Mouse (Mus musculus) brain, embryonic 14.5 days (tissue): ENCODE measurements around the gene Unc45b. TPM values are rescaled to one million over a fixed set of nuclear protein-coding genes. Genes with fewer than 3 reads are reported as not detected.

ENCODE experiments used
- DNase-seq: peaks from one replicate; pipeline ENCODE4 v3.0.0-alpha.2; 2011; ENCODE audit warnings: low read depth
- CTCF ChIP-seq: fragments of 200-500 bp; IDR thresholded peaks from 2 replicates; pipeline ENCODE4 v1.5.1; 2012; ENCODE audit warnings: inconsistent platforms, mild to moderate bottlenecking, moderate library complexity, borderline replicate concordance; ENCODE audit not compliant: insufficient read depth, insufficient read length; ENCODE audit errors: extremely low read depth
- POLR2A ChIP-seq: fragments of 200-500 bp; IDR thresholded peaks from 2 replicates; pipeline ENCODE4 v1.6.1; 2012; ENCODE audit warnings: mild to moderate bottlenecking, inconsistent platforms, borderline replicate concordance; ENCODE audit not compliant: poor library complexity, insufficient read depth, insufficient read length, severe bottlenecking; ENCODE audit errors: extremely low read depth
- polyA plus RNA-seq: library from polyadenylated mRNA; depleted of rRNA; stranded (reverse); fragments of >200 nt; gene quantifications from 2 replicates; pipeline ENCODE4 v1.2.3, GENCODE M21; 2012; rRNA removed

Gene Unc45b
- polyA plus RNA-seq: 1.1 and 1.5 TPM in 2 replicates

DNA sequence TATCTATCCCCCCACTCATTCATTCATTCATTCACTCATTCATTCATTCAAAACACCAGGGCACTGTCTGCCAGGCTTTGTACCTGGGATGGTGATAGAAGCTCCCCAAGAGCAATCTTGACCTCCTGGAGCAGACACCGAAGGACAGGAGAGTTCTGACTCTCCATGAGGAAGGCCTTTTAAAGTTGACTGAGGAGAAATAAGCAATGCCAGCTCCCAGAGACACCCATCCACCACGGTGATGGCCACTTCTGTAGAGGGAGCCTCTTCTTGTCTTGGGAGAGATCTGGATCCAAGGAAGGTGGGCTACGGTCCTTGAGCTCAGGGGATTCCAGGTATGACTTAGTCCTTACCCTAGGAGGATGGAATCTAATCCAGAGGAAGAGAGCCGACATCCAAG lies at the start of gene Unc45b:
TSS of gene Unc45b (plus strand) at position 301 of the 400 bp plus-strand sequence.
- DNase-seq: no peak
- TF ChIP-seq CTCF (no peak), POLR2A (no peak)

DNA sequence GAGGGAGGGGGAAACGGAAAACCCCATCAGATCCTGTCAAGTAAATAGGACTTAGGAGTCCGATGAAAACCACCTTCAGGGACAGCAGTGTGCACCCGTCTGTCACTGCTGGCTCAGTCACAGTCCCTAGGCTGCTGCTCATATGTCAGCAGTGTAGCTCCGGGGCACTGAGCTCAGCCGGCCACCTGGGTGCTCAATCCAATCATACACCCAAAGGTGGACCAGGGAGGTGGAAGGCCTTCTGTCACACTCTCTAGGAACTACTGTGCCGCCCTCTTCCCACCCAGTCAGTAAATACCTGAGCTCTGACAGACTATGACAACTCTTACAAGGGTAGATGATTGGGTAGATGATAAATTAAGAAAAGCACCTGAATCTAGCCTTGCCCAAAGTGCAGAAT lies 49.6 kb upstream of the Unc45b start:
- TF ChIP-seq POLR2A (no peak), CTCF (no peak)
- no peak for DNase-seq

DNA sequence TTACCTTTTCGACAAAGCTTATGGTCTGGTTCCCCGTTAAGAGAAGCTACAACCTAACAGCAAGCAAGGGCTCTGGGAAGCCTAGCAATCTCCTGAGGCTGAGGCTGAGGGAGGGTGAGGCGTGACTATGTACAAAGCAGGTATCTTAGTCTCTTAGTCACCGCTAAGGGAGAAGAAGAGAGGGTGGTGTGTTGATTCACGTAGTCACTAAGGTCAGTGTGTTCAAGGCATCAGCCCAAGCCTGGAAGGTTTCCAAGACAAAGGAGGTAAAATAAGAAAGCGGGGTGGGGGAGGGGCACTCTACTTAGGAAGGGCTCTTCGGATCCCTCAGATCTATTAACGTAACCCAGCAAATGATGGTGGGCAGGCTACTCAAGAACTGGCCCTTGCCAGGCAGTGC lies 48.8 kb upstream of the Unc45b start:
- TF ChIP-seq CTCF (no peak), POLR2A (no peak)
- peak; percentile 18 for DNase-seq

DNA sequence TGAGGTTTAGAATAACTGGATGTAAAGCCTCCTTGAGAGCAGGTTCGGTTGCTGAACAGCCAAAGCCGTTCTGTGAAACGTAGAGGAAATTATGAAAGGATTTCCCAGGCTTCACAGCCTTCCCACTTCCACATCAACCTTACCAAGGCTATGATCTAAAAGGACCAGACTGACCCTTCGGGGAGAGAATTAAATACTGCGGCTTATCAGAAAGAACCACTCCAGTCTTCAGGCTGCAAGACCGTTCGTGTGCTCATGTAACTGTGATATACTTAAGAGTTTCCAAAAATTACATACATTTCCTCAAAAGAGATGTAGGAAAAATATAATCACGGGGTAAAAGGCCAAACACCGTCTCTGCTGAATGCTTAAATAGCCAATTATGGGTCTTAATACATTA lies 47.7 kb upstream of the Unc45b start:
- TF ChIP-seq CTCF (no peak), POLR2A (no peak)
- DNase-seq: no peak

DNA sequence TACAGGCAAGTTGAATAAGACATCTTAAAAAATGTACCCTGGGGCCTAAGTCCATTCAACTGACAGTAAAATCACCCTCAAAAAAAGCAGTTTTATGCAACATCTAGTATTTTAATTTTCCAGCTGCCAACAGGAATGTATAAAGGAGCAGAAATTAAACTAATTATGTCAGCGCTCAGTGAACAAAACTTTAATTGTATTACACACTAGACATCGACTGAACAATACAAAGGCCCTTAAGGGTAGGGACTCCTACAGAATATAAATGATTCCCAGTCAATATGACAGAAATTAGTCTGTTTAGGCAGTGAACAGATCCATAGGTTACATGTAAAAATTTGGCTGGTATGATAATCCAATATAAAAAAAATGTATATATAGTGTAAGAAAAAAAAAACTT lies 47.3 kb upstream of the Unc45b start:
- peak; percentile 75 for DNase-seq

DNA sequence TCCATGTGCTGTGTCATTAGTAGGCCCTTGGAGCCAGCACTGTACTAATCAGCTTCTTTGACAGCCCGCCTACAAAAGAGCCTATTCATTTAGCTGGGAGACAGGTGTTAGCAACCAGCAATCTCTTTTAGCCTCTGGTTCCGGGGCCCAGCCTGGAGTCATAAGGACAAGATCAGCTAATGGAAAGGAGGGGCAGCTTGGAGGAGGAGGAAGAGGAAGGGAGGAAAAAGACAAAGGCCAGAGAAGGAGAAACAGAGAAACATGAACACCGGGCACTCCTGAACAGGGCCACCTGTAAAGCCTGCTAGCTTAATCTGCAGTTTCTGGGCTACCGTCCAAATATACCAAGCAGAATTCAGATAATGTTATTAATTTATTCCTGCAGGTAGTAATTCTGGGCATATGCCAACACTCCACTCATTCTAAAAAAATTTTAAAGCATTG lies 46.8 kb upstream of the Unc45b start:
- DNase-seq: peak; percentile 89
- TF ChIP-seq CTCF (no peak), POLR2A (no peak)

More for the DNA sequence above, 47.3 kb upstream of the Unc45b start:
- TF ChIP-seq CTCF: no peak
- no peak for TF ChIP-seq POLR2A

DNA sequence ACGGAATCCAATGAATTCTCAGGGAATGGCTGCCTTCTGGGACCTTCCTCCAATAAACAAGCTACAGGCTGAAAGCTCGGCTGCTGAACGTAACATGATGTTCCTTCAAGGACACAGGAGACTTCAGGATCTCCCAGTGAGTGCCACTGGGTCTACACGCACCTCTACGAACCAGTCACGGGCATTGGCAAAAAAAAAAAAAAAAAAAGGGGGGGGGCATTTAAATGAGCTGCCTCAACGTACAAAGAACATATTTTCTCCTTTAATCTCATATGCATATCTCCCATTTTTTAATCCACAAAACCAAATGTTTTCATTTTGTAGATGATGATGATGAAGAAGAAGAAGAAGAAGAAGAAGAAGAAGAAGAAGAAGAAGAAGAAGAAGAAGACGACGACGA lies 44.4 kb upstream of the Unc45b start:
- DNase-seq: no peak
- no peak for TF ChIP-seq CTCF
- no peak for TF ChIP-seq POLR2A

DNA sequence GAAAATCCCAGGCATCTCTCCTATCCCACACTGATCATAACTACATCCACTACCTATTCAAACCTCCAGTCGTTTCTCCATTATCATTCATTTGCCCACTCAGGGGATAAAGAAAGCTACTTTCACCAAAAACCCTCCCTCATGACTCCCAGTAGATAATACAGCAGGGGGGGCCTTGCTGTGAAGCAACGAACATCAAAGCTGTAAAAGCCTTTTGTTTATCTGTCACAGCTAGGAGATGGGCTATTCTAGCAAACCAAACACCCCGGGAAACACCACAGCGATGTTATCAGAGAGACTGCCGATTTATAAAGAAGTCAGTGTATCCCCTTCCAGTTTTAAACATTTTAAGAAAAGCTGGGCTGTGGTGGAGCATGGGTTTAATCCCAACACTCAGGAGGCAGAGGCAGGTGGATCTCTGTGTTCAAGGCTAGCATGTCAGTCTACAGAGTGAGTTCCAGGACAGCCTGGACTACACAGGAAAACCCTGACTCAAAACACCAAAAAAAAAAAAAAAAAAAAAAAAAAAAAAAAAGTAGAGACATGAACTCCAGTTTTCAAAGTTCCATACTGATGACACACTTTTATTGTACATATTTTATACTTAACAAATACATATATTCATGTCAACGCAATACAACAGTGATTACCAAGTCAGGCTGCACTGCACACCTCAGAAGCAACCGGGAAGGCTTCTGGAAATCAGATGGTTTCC lies 43.3 kb upstream of the Unc45b start:
- DNase-seq: peak; percentile 17
- TF ChIP-seq POLR2A: no peak
- no peak for TF ChIP-seq CTCF

DNA sequence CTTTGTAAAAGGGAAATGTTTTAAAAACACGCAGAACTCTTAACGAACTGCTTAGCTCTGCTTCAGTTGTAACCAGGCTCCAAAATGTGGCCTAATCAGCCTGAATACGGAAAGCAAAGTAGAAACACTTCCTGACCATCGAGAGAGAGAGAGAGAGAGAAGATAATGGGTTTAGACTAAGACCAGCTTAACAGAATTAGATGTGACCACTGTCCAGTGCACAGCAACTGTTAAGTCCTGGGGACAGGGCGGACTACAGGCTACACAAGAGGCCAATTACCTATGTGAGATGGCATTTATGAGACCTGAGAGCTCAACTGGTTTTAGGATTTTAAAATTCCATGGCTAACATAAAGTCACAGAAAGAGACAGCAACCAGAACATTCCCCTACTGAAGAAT lies 42.4 kb upstream of the Unc45b start:
- TF ChIP-seq CTCF (no peak), POLR2A (no peak)
- no peak for DNase-seq

DNA sequence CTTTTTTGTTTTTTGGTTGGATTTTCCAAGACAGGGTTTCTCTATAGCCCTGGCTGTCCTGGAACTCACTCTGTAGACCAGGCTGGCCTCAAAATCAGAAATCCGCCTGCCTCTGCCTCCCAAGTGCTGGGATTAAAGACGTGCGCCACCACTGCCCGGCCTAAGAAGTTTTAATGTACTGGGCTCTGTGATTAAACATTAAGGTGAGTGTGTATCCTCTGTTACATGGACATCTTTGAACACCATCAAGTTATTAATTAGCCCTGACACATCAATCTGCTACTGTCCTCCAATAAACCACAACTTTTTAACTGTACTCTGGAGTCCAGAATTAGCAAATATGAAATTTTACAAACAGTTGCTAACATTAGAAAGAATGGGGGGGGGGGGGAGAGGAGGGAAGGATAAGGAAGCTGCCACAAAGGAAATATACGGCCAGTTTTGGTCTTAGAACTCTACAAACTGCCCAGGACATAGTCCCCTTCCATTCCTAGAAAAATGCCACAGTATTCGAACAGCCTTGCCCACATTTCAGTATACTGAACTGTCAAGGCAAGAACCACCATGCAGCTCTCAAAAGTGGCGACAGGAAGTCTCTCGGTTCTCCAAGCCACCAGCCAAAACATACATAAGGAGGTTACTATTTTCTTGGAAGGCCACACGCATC lies 40.7 kb upstream of the Unc45b start:
- TF ChIP-seq POLR2A: no peak
- no peak for TF ChIP-seq CTCF
- DNase-seq: no peak

DNA sequence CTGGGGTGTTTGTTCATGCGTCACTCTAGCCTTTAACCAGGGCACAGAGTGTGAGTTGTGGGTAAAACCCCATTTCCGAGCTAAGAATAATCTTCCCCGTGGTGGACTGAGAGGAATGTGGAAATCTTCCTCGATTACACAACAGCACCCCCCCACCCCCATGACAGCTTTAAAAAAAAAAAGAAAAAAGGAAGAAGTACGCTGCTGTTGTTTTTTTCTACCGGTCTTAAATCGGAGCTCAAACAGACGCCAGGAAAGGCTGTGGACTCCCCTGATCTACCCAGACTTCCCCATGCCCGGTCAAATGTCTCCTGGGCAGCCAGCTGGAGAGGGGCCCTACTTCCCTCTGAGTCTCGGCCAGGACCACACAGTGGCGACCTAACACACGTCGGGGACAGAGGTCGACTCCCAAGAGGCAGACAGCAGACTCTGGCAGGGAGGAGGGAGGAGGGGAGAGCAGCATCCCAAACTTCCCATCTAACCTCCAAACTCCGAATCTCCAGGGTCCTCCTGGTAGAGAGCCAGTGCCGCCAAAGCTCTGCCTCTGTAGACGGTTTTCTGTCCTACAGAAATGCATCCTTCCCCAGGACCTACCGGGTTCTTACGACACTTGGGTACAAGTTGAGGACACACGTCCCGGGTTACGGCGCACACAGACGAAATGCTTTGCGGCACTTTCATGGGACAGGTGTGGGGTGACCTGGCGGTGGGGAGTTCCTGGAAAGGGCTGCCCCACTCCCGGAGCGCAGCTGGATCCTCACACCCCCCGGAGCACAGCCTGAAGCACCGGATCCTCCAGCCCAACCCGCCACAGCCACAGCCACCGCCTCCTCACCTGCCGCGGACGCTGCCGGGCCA lies 39.9 kb upstream of the Unc45b start:
- peak; percentile 25 for DNase-seq
- TF ChIP-seq CTCF (no peak), POLR2A (no peak)

DNA sequence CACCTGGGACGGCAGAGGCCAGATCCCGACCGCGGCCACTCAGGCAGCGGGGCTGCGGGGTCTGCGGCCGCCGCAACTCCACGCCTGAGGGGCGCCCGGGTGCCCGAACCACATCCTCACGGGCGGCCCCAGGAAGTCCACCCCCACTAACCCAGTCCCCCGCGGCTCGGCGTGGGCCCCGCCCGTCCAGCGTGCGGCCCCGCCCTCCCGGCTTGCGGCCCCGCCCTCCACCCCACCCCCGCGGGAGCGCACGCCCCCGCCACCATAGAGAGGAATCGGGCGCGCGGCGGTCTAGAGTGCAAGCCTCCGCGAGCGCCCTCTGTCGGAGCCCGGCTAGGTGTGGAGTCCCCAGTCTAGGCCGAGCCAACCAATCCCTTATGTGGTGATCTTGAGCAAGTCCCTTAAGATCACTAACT lies 39.3 kb upstream of the Unc45b start, which contains the start of gene Rffl:
TSS of gene Rffl (minus strand) at position 180 of the 416 bp plus-strand sequence.
- DNase-seq: peak; percentile 96
- TF ChIP-seq POLR2A: no peak
- TF ChIP-seq CTCF: peak; percentile 90

DNA sequence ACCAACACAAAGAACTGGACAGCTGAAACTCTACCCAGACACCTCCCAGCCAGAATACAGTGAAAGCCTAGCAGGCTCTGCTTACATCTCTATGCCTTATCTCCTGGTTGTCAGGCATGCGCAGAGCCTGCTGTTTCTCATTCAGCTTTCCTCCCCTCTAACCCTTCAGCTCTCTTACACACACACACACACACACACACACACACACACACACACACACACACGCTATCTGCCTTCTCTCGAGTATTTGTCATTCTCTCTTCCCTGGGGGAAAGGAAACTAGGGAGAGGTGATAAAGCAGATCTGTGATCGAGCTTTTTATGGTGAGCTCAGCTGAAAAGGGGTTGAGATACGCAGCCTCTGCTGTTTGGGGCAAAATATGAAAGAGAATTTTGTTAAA lies 35.4 kb upstream of the Unc45b start:
- DNase-seq: peak; percentile 15
- TF ChIP-seq CTCF (no peak), POLR2A (no peak)

DNA sequence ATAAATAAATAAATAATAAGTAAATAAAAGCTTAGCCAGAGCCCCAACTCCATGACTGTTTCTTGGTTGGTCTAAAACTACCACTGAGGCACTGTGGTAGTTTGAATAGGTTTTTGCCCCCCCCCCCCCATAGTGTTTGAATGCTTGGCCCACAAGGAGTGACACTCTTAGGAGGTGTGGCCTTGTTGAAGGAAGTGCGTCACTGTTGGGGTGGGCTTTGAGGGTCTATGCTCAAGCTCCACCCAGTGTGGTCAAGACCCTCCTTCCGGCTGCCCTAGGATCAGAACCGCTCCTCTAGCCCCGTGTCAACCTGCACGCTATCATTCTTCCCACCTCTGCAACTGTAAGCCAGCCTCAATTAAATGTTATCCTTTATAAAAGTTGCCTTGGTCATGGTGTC lies 34.7 kb upstream of the Unc45b start:
- DNase-seq: no peak
- TF ChIP-seq POLR2A: no peak
- no peak for TF ChIP-seq CTCF
